Comparison of ENCODE assay signal across 8 mouse cellular contexts in genomic region chr7:16476600-16476989, GRCm38 (mm10). TPM values are rescaled to one million over a fixed set of nuclear protein-coding genes. Genes with fewer than 3 reads are reported as not detected.
DNase-seq lines count a peak whose midpoint lies in the region; ATAC-seq lines count a peak whose summit lies in the region.

No protein-coding gene starts in this region.

- H3K27me3 ChIP-seq in liver, embryonic 12.5 days (replicated peaks), result peaks cover 85% of the 10 kb centered on the region

- DNase-seq in adrenal gland, postnatal 10 days, result peak; percentile 40
- no peak for DNase-seq in adrenal gland, adult 8-10 months
- DNase-seq in thymus, postnatal 4 days, result peak; percentile 28
- no peak for DNase-seq in thymus, postnatal 0 days (ENCODE audit: low spot score)
- DNase-seq in yolk sac, embryonic 10.5 days (ENCODE audit: low spot score), result peak; percentile 25
- DNase-seq in urinary bladder, postnatal 36 days (ENCODE audit: low spot score in 2 of 2), result no peak
- DNase-seq in right cerebral cortex, postnatal 36 days (ENCODE audit: low spot score in 2 of 2), result no peak

- H3K4me2 ChIP-seq in liver, embryonic 12.5 days, result peak overlapping the region; percentile 55

- WGBS in liver, embryonic 12.5 days (ENCODE audit: insufficient replicate concordance), result 2% methylated on average over 34 of the region's 34 CpGs

- H3K4me3 ChIP-seq in liver, embryonic 12.5 days, result peak overlapping the region; percentile 34

- no peak overlapping the region for H3K9ac ChIP-seq in liver, embryonic 12.5 days

- peaks cover 23% of the 10 kb centered on the region for H3K4me1 ChIP-seq in liver, embryonic 12.5 days

- no peaks in the 10 kb centered on the region for H3K36me3 ChIP-seq in liver, embryonic 12.5 days

- ATAC-seq in liver, embryonic 12.5 days, result peak; percentile 35; the same call in 1 of the 2 replicates

- no peaks in the 10 kb centered on the region for H3K9me3 ChIP-seq in liver, embryonic 12.5 days (replicated peaks)

- no peak overlapping the region for H3K27ac ChIP-seq in liver, embryonic 12.5 days

RNA-seq across cellular contexts. Expression of gene Npas1, which starts 0.9 kb away (rescaled TPM):
- not detected for total RNA-seq in adrenal gland, postnatal 10 days (2021)
- total RNA-seq in adrenal gland, adult 8-10 months (2022), result under 1 TPM in 1 of 4 experiments, not detected in 3; 0.48 TPM
- polyA plus RNA-seq in thymus, postnatal 0 days (2015; fragmentation: Nextera tagmentation; extraction: Ambion mirVana), result 0.31 and 0.52 TPM in 2 replicates
- 0.33 and 0.36 TPM in 2 replicates for polyA plus RNA-seq in liver, embryonic 12.5 days (2016; fragmentation: Nextera tagmentation; extraction: Ambion mirVana)

RNA-seq across cellular contexts. Expression of gene Tmem160, which starts 24.0 kb away (rescaled TPM):
- 10 to 100 TPM; 43.9 to 46.8 TPM for total RNA-seq in adrenal gland, postnatal 10 days (2021)
- 10 to 100 TPM; 55.2 to 93.9 (median 72.1) TPM for total RNA-seq in adrenal gland, adult 8-10 months (2022)
- polyA plus RNA-seq in thymus, postnatal 0 days (2015; fragmentation: Nextera tagmentation; extraction: Ambion mirVana), result 148 and 149 TPM in 2 replicates
- polyA plus RNA-seq in liver, embryonic 12.5 days (2016; fragmentation: Nextera tagmentation; extraction: Ambion mirVana), result 43.9 and 48.0 TPM in 2 replicates

Comparison
In these comparisons a context has a peak if more than half of its experiments do, and no peak if none do; other contexts are left out.
1. DNase-seq: peak in adrenal gland, postnatal 10 days (single experiment), thymus, postnatal 4 days (single experiment) and yolk sac, embryonic 10.5 days (single experiment); none in adrenal gland, adult 8-10 months (single experiment), thymus, postnatal 0 days (single experiment), urinary bladder, postnatal 36 days (0 of 2) and right cerebral cortex, postnatal 36 days (0 of 2).